Mouse (Mus musculus): ENCODE data around the gene Themis.

The Themis gene

DNA sequence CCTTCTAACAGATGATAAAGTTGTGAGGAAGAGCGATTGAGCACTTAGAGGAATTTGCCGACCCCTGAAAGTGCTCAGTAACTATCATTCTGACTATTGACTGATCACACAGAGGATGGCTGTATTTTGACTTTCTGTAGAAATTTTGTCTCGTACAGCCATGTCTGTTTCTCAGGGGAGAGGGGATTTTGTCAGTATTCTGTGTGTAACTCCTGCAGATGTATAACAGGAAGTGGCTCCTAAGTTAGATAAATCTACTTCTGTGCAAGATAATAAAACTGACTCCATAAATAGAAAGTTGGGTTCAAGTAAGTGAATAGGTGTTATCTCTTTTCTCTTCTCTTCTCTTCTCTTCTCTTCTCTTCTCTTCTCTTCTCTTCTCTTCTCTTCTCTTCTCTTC, 137.0 kb downstream of the Themis start:
- no peak for DNase-seq (ENCODE audit: low spot score)

DNA sequence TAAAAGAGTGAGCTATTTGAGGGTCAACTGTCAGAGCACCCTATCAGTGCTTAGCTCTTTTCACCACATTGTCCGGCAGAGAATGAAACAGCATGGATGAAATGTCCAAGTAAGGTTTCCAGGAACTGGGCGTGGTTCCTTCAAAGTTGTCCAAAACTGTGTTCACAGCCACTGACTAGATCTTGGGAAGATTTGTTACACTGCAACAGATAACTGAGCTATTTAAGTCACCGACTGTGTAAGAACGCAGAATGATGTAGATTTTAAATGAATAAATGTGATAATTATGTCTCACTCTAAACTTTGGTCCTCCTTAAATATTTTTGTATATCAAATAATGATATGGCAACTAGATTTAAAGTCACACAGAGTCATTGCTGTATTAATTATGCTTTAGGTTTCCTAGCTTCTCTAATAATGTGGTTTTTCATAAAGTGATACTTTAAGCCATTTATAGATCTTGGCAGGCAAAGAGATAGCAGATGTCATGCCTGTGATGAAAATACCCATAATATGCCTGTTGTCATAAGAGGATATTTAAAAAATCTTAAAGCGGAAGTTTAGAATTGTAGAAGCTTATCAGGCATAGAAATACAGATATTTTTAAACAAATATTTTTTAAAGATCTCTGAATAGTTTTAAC, 143.9 kb downstream of the Themis start:
- DNase-seq (ENCODE audit: low spot score): no peak

DNA sequence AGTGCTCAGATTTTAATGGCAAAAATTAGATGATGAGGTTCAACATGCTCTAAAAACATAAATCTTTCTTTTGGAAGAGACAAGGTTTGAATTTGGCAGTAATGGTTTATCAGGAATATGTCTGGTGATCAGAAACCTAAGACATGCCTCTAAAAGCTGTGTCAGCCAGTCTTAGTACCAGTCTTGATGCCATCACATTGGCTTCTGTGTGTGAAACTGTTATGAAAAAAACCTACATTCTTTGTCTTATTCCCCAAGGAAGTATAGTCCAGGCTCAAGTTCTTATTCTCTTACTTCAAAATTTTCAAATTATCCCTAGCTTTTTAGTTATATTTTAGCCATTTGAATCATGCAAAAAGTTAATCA, 144.4 kb downstream of the Themis start:
- no peak for DNase-seq (ENCODE audit: low spot score)

DNA sequence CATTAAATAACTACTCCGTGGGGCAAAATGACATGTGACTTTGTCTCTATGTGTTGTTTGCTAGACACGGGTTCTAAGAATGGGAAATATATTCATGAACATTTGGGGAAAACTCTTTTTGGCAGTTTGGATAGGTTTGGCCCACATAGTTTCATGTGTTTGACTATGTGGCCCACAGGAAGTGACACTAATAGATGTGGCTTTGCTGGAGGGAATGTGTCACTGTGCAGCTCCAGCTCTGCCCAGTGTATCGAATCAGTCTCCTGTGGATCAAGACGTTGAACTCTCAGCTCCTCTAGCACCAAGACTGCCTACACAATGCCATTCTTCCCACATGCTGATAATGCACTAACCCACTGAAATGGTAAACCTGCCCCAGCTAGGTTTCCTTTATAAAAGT, 148.0 kb downstream of the Themis start:
- no peak for DNase-seq (ENCODE audit: low spot score)

DNA sequence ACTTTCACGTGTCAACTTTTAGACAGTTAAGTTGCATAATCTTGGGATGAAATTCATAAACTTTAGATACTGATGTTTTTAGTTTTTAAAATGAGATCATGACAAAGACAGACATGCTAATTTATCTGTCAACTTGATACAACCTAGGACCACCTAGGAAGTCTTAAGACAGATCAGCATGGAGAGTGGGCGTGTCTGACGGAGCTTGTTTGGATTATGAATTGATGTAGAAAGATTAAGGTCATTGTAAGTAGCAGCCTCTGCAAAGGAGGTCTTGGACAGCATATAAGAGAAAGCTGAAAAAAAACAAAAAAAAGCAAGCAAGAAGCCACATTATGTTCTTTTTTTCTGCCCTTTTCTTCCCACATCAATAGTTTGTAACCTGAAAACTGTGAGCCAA, 154.2 kb downstream of the Themis start:
- DNase-seq (ENCODE audit: low spot score): no peak

DNA sequence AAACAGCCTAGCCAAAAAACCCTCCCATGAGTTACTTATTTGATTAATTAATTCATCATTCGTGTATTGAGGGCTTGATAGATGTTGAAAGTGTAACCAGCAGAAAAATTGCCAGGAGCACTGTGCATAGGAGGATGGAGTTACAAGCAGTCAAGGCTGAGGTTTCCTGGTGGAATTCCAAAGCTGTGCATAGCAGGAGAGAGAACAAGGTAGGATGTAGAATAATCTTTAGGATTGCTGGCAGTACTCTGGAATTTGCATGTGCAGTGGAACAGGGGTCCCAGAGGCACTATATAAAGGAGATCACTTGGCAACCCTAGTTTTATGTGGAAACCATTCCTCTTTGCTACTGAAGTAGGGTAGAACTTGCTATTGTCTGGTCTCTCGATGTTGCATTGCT, 174.4 kb downstream of the Themis start:
- DNase-seq (ENCODE audit: low spot score): no peak

DNA sequence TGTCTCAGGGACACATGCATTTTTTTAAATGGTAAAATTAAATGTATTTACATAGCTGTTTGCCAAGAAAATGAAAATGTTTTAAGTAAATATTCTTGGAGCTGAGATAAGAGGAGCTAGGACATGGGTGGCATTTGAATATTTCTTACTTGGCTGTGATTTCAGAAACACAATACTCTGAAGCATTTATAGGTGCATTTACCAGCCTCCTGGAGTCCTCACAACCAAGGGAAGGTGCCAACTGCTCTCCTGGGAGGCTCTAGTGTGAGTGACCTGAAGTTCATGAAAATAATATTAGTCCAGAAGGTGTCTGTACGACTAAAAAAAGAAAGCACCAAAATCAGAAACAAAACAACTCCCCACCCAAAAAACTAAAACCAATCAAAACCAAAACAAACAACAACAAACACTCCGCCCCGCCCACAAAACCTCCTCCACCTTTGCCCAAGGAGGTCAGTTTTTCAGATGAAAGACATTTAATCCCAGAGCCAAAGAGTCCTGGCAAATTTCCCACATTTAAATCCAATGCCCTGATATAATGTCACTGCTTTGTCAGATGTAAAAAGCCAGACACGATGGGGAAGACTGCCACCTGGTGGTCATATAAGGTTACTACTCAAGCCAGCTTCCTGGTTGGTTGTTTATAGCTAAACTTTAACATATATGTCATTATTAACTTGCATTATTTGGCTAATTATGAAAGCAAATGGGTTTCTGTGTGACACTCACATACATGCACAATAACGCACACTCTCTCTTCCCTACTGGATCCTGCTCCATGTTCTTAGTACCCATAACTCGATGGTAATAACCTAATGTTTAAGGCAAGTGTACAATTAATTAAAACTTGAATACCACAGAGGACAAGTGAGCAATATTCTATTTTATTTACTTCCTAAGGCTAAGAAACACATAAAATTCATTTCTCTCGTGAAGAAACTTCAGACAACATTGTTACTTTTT, 175.9 kb downstream of the Themis start:
- peak; percentile 87 for DNase-seq (ENCODE audit: low spot score)

DNA sequence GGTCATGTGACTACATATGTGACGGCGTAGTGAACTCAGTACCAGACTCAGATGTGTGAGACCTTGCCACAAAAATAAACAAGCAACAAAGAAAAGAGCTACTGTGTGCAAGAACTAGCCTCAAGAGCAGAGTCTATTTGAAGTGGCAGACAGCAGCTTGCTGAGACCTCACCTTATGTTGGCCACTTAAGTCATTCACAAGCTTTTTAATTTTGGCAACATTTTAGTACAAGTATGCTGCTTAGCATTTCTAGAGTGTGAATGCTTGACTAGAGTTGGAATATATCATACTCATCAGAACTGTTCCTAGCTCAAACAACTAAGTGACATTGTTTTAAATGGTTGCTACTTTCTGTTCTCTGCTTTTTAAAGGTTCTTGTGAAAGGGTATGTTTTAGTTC, 188.0 kb downstream of the Themis start:
- DNase-seq (ENCODE audit: low spot score): no peak

DNA sequence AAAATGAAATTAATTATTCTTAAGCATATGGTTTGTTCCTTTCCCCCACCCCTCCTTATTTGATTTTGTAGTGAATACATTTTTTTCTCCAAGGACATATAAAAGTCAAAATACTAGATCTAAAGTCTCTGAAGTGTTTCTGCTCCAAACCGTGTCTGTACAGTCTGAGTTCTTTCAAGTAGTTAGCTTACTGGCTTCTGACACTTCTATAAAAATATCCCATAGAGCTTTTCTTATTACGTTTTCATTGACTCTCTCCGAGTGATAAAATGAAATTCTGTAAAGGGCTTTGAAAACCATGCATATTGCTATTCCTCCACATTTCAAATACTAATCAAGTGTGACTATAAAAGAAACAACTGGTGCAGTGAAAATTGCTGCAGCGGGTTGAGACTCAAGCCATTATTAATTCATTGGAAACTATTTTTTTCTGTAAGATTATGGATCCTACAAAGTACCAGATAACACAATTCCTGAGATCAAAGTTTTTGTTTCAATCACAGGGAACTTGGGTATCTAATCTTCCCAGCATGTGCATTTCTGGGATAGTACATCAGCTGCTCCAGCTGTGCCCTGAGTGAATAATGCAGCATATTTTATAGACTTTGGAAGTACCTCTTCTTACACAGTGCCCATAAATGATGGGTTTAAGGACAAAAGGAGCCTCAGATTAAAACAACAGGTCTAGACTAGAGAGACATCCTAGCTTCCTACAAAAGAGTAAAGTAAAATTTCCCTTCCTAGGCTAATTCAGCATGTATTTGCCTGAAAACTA, 202.6 kb downstream of the Themis start:
- DNase-seq (ENCODE audit: low spot score): no peak

DNA sequence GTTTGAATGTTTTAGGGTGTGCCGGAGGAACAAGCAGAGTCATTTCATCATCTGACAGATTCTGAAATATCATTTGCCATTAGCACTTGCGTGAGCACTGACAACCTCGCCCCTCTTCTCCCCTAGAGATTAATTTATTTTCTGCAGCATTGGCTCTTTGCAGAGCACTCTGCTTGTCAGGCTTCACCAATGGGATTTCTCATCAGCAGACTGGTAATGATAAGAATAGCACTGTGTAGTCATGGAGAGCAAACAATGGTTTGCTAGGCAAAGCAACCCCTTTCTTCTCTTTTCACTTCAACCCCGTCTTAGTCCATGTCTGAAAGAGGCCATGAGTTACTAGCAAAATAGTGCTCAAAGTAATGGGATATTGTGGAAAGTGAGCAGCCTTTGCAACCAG, 206.4 kb downstream of the Themis start:
- no peak for DNase-seq (ENCODE audit: low spot score)

DNA sequence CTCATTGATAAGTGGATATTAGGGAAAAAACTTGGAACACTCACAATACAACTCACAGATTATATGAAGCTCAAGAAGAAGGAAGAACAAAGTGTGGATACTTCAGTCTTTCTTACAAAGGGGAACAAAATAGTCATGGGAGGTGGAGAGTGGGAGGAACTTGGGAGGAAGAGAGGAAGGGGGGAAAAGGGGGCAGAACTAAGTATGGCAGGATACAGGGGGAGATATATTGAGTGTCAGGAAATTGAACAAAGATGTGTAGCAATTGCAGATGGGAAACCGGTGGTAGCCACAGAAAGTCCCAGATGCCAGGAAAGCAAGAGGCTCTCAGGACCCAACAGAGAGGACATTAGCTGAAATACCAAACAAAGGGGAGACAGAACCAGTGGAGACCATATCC, 219.5 kb downstream of the Themis start:
- DNase-seq (ENCODE audit: low spot score): no peak

DNA sequence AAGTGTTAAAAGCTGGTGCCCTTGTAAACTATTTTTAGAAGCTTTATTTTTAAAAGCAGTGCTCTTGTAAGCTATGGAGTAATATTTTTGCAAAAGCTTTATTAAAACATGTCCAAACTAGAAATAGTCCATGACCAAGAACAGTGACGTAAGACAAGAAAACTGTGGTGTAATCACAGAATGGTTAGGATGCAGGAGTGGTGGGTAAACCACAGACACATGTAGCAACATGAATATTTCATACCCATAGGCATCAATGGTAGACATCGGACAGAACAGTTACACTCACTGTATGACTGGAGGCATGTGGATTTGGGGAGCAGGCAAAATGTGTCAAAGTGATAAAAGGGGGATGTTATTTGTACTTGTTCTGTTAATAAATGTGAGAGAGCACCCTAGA, 222.7 kb downstream of the Themis start:
- DNase-seq (ENCODE audit: low spot score): no peak

DNA sequence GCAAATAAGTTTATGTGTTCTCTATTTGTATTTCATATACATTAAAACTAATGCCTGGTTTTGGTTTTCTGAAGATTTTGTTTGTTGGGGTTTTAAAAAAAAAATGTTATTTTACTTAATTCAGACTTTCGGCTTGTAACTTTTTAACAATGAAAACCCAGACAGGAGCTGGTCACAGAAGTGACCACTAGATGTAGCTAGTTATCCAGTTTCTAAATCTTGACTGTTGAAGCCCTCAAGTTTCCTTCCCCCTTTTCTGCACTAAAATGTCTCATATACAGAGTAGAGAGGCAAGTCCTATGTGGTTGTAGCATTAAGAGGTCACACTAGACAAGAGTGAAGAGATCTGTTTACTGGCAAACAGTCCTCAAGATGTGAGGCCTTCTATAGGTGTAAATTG, 230.2 kb downstream of the Themis start:
- peak; percentile 40 for DNase-seq (ENCODE audit: low spot score)

Measured in embryo, embryonic 10.5 days (tissue).